ENCODE assay signal across 8 mouse cellular contexts in the genomic region with DNA sequence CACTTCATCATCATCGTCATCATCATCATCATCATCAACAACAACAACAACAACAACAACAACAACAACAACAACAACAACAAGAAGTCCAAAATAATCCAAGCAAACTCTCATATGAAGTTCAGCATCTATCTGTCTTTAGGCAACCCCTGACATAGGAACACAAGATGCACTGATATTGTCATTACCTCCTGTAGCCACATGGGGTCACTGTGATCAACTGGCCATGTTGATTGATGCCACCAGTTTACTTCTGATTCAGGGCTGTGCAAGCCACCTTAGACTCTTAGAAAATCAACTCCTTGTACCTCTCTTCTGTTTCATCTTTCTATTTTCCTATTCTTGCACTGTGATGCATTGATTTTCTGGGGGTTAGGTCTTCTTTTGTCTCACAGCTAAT.
DNase-seq lines count a peak whose midpoint lies in the region; ATAC-seq and TF ChIP-seq lines count a peak whose summit lies in the region.

No protein-coding gene starts in this region.

- H3K4me2 ChIP-seq in intestine, postnatal 0 days (replicated peaks; ENCODE audit: low read depth), result no peak overlapping the region
- H3K4me2 ChIP-seq in intestine, embryonic 16.5 days (ENCODE audit: low read depth, low read length), result no peak overlapping the region
- H3K4me2 ChIP-seq in midbrain, postnatal 0 days (ENCODE audit: low read depth, low read length, poor library complexity, severe bottlenecking), result no peak overlapping the region

- H3K9ac ChIP-seq in intestine, postnatal 0 days (ENCODE audit: low read depth, low read length), result no peak overlapping the region
- H3K9ac ChIP-seq in intestine, embryonic 16.5 days (ENCODE audit: low read depth, low read length), result no peak overlapping the region
- no peak overlapping the region for H3K9ac ChIP-seq in midbrain, postnatal 0 days (replicated peaks; ENCODE audit: low read length, poor library complexity, severe bottlenecking)

- ATAC-seq in intestine, postnatal 0 days, result no peak
- ATAC-seq in intestine, embryonic 16.5 days, result no peak
- no peak for ATAC-seq in midbrain, postnatal 0 days (ENCODE audit: low FRiP score)

- peak; percentile 11 for DNase-seq in adrenal gland, postnatal 25 days
- peak; percentile 52 for DNase-seq in embryonic facial prominence, embryonic 10.5 days (ENCODE audit: low spot score)
- DNase-seq in induced T-regulatory cell, adult 2 months (ENCODE audit: low read depth), result peak; percentile 56
- DNase-seq in left cerebral cortex, postnatal 10 days (ENCODE audit: extremely low spot score in 1 of 2, low spot score in 2 of 2), result peak; percentile 26 to 41
- peak; percentile 72 for DNase-seq in midbrain, postnatal 0 days (ENCODE audit: low spot score)
- peak; percentile 37 for DNase-seq in thymus, postnatal 0 days (ENCODE audit: low spot score)

- H3K27me3 ChIP-seq in intestine, postnatal 0 days (replicated peaks; ENCODE audit: control insufficient read depth, insufficient read depth, low read length), result no peaks in the 10 kb centered on the region
- no peaks in the 10 kb centered on the region for H3K27me3 ChIP-seq in intestine, embryonic 16.5 days (replicated peaks; ENCODE audit: control insufficient read depth, insufficient read depth, low read length)
- H3K27me3 ChIP-seq in embryonic facial prominence, embryonic 10.5 days (replicated peaks; ENCODE audit: low read depth, poor library complexity, severe bottlenecking), result no peaks in the 10 kb centered on the region
- H3K27me3 ChIP-seq in midbrain, postnatal 0 days (ENCODE audit: insufficient read depth, low read length), result no peaks in the 10 kb centered on the region

- no peaks in the 10 kb centered on the region for H3K36me3 ChIP-seq in intestine, postnatal 0 days (ENCODE audit: control insufficient read depth, insufficient read depth)
- no peaks in the 10 kb centered on the region for H3K36me3 ChIP-seq in intestine, embryonic 16.5 days (ENCODE audit: control insufficient read depth, insufficient read depth, low read length)
- no peaks in the 10 kb centered on the region for H3K36me3 ChIP-seq in embryonic facial prominence, embryonic 10.5 days (replicated peaks)
- no peaks in the 10 kb centered on the region for H3K36me3 ChIP-seq in midbrain, postnatal 0 days (ENCODE audit: insufficient read depth, low read length)

- H3K4me3 ChIP-seq in intestine, postnatal 0 days (ENCODE audit: low read depth, low read length), result no peak overlapping the region
- no peak overlapping the region for H3K4me3 ChIP-seq in intestine, embryonic 16.5 days (ENCODE audit: low read length)
- H3K4me3 ChIP-seq in embryonic facial prominence, embryonic 10.5 days, result no peak overlapping the region
- H3K4me3 ChIP-seq in midbrain, postnatal 0 days (ENCODE audit: low read depth, low read length), result no peak overlapping the region

- WGBS in intestine, postnatal 0 days, result 6% methylated on average over 1 of the region's 1 CpGs
- 6% methylated on average over 1 of the region's 1 CpGs for WGBS in intestine, embryonic 16.5 days
- WGBS in embryonic facial prominence, embryonic 10.5 days, result 16% methylated on average over 1 of the region's 1 CpGs
- WGBS in midbrain, postnatal 0 days, result 0% methylated on average over 1 of the region's 1 CpGs

- no peak overlapping the region for H3K27ac ChIP-seq in intestine, postnatal 0 days (ENCODE audit: low read depth, low read length)
- no peak overlapping the region for H3K27ac ChIP-seq in intestine, embryonic 16.5 days (ENCODE audit: low read length)
- H3K27ac ChIP-seq in embryonic facial prominence, embryonic 10.5 days (replicated peaks), result no peak overlapping the region
- H3K27ac ChIP-seq in midbrain, postnatal 0 days (ENCODE audit: low read depth, low read length), result no peak overlapping the region

- peak; percentile 90 for TF ChIP-seq CTCF in intestine, postnatal 0 days (IDR thresholded peaks at IDR 0.05; ENCODE audit: low read depth)
- peak; percentile 90 for TF ChIP-seq CTCF in midbrain, postnatal 0 days (IDR thresholded peaks at IDR 0.05)

- no peaks in the 10 kb centered on the region for H3K9me3 ChIP-seq in intestine, postnatal 0 days (ENCODE audit: control insufficient read depth)
- no peaks in the 10 kb centered on the region for H3K9me3 ChIP-seq in intestine, embryonic 16.5 days (ENCODE audit: control insufficient read depth, low read length)
- H3K9me3 ChIP-seq in embryonic facial prominence, embryonic 10.5 days, result no peaks in the 10 kb centered on the region
- H3K9me3 ChIP-seq in midbrain, postnatal 0 days (ENCODE audit: low read length), result no peaks in the 10 kb centered on the region

- intact Hi-C loops in left cerebral cortex, postnatal 10 days (cut with DNase I), result loop anchor here (2.0 to 5.0 kb wide), 2 partner anchors 866 to 933 kb away; partner anchors contain the start of gene Htr2a

- no peaks in the 10 kb centered on the region for H3K4me1 ChIP-seq in intestine, postnatal 0 days (replicated peaks; ENCODE audit: control insufficient read depth, insufficient read depth, low read length)
- H3K4me1 ChIP-seq in intestine, embryonic 16.5 days (ENCODE audit: control insufficient read depth, insufficient read depth, low read length), result no peaks in the 10 kb centered on the region
- no peaks in the 10 kb centered on the region for H3K4me1 ChIP-seq in embryonic facial prominence, embryonic 10.5 days
- no peaks in the 10 kb centered on the region for H3K4me1 ChIP-seq in midbrain, postnatal 0 days (ENCODE audit: insufficient read depth, low read length)

Comparison
In these comparisons a context has a peak if more than half of its experiments do, and no peak if none do; other contexts are left out.
1. DNase-seq: peak in every context shown above with its lines; median percentile 72 in midbrain, postnatal 0 days; 56 in induced T-regulatory cell, adult 2 months; 52 in embryonic facial prominence, embryonic 10.5 days; 37 in thymus, postnatal 0 days; 34 in left cerebral cortex, postnatal 10 days; 11 in adrenal gland, postnatal 25 days.